Mouse (Mus musculus) left cerebral cortex, postnatal 36 days (tissue): Measurements from ENCODE around the gene Neu2. TPM values are rescaled to one million over a fixed set of nuclear protein-coding genes. Genes with fewer than 3 reads are reported as not detected.

Experiments used
- DNase-seq, 2 experiments: peaks; one replicate each; pipeline ENCODE4 v3.0.0; 2021 to 2022; ENCODE audit warnings: low spot score in 2 of 2, mixed read lengths in 1 of 2
- intact Hi-C: fragments of 180-260 bp; cut with DNase I; formaldehyde crosslinking; loops from one replicate; pipeline ENCODE4 v1.15.1; 2025
- total RNA-seq, 2 experiments: library from RNA; stranded (reverse); gene quantifications; 2 replicates each; pipeline ENCODE4 v1.2.3; 2021

The Neu2 gene
- total RNA-seq, 2 experiments from 2014 or later: 5.7 to 8.7 TPM

DNA sequence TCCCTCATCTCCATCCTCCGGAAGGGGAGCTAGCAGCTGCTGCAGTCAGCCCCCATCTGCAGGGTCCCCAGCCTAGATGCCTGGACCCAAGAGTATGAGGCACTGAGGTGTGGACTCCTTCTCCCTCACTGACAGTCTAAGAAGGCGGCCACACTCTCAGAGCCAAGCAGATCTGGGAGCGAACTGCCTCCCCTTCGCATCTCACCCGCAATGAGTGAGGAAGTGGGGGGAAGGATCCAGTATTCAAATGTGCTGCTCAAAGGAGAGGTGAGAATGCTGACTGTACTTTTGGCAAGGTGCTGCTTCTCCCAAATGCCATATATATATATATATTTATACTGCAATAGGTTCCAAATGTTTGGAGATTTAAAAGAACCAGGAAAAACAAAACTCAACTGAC lies 93.7 kb downstream of the Neu2 start:
- DNase-seq: peak; percentile 52 to 72
- intact Hi-C loops: no loop called here

DNA sequence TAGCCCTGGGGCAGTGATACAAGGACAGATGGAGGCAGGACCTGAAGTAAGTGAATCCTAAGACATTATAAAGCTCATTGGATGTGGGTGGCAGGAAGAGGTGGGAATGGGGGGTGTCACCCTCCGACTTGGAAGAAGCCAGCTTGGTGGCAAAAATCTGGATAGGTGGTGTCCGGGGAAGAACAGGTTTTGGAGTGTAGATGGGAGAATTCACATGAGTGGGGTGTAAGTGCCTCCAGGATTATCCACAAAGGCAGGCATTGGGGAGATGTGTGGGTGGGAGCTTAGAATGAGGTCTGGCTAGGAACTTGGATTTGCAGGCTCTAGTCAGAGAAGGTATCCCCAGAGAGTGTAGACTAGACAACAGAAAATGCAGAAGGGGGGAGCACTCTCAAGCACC lies 95.6 kb downstream of the Neu2 start:
- intact Hi-C loops: no loop called here
- peak; percentile 39 to 50 for DNase-seq

DNA sequence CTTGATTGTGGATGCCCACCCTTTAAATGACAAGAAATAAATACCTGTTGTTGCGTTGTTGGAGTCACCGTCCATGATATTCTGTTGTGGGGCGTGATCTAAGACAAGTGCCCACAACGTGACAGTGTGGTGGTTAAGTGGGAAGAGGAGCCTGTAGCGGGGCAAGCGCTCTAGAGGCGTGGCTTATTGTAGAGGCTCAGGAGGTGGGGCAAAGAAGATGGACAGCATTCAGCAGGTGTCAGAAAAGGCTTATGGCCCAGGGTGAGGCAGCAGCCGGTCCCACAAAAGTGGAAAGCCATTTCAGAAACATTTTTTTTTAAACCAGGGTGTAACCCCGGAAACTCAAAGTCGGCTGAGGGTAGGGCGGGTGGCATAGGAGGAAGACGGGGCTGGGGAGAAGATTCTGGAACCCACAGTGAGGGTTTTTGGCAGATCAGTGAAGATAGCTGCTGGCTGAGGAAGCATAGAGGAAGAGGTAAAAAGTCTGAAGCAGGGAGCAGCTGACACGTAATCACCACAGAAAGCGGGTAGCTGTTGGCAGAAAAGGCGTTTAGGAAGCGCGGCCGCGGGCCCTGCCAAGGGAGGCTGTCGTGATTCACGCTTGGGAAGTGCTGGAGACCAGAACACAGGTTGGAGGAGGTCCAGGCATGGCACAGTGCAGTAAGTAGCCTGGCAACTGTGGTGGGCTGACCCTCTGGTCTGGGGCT lies 97.8 kb downstream of the Neu2 start:
- intact Hi-C loops: no loop called here
- peak; percentile 76 to 84 for DNase-seq

DNA sequence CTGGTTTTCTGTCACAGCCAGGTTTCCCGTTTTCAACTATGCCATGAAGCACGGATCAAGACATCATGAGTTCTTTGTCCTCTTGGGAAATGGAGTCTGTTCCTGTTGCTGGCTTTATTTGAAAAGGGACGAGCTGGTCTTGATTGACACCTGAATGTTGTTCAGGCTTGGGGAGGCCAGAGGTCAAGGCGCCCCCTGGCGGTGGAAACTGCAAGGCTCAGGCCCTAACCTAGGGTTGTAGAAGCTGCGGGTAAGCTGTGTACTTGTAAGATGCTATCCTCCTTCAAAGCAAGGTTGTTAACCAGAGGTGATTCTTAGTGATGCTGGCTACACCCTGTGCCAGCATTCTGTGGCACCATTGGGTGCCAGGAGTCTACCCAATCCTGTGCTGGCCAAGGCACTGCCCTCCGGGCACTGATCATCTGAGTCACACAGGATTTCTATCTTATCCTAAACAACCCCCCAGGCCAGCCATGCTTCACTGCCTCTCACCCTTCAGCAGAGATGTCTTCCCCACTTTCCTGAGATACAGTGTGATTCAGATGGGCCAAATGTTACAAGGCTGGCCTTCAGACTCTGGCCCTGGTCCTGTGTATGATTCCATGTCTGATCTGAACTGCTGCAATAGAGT lies 98.8 kb downstream of the Neu2 start:
- DNase-seq: peak in 1 of 2 experiments; percentile 19
- intact Hi-C loops: no loop called here

DNA sequence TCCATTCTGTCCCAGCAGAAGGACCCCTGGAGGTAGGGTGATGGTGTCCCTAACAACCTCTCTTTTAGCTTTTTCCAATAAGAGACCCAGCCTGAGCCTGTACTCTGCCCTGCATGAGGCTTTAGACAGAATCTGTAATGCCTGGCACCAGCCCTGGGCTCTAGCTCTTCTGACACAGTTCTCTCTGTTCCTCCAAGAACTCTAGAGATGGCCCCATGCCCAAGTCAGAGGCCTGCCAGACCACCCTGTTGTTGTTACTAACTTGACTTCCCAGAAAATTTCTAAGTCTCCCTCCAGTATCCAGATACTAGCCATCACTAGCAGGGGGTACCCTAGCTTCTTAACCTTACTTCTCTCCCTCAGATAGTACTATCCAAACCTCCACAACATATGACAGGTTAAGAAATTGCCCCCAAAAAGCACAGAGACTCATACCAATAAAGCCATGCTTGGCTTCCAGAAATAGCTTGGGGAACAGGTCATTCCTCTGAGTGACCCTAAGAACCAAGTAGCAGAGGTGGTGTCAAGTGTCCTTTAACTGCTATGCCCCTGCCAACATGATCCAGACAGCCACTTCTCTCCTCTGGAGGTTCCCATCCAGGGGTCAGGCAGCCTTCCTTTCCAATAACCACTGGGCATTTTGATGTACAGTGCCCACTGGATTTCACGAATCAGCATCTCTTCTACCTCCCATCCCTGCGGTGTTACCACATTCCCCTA lies 105.0 kb downstream of the Neu2 start:
- DNase-seq: no peak
- intact Hi-C loops: no loop called here

DNA sequence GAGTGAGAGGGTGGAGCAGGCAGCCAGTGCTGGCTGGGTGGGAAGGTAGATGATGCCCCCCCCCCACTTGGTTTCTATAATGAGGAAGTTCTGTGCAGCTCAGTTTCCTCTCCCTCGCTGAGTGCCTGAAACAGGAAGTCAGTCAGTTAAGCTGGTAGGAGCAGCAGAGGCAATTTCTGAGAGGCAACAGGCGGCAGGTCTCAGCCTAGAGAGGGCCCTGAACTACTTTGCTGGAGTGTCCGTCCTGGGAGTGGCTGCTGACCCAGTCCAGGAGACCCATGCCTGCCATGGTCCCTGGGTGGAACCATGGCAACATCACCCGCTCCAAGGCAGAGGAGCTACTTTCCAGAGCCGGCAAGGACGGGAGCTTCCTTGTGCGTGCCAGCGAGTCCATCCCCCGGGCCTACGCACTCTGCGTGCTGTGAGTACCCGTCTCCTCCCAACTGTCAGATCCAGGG lies 110.6 kb downstream of the Neu2 start, which contains the start of gene Inpp5d:
TSS of gene Inpp5d (plus strand) at position 102 of the 458 bp plus-strand sequence.
- intact Hi-C loops: loop anchor here (5.0 kb wide), 1 partner anchor 37 kb away; no protein-coding TSS in a partner anchor
- no peak for DNase-seq

DNA sequence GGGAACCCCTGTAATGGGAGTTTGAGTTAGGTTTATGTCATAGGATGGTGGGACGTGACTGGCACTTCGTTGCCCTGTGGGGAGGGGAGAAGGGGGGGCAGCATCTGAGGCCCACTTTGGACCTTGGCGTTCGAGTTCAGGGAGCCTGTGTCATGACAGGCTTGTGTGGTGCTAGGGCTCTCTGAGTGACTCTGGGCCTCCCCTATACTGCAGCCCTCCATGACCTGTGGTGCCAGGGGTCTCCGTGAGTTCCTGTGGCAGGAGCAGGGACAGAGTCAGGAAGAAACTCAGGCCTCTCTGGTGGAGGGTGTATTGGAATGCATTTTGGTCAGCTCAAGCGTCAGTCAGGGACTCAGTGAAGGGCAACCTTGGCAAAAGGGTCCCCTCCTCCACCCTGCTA lies 111.0 kb downstream of the Neu2 start:
- no peak for DNase-seq
- intact Hi-C loops: loop anchor here (5.0 kb wide), 1 partner anchor 37 kb away; no protein-coding TSS in a partner anchor

DNA sequence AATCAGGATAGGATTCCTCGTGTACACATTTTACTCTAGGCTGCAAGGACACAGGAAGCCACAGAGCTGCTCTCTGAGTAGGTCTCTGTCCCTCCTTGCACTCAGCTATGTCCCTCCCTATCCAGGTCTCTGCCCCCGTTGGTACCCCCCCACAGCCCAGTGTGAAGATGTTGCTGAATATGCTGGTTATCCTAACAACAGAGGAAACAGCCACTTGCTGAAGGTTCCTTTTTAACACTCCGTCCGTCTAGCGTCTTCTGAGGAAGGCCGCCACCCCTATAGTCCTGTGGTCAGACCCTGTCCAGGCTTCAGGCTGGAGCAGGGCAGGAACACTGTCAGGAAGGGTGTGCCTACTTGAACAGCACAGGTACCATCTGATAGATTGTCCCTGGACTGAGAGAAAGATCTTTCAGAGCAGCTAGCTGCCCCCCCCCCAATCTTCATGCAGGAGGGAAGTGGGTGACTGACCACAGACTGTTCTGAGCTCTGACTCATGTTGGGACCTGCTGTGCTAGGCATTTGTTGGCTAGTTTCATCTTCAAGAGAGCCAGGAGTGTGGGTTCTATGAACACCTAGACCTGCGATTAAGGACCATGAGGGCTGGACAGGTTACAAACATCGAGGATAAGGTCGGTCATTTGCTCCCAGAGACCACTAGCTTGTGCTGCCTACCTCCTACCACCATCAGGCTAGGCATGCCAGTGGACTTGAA lies 111.6 kb downstream of the Neu2 start:
- no peak for DNase-seq
- intact Hi-C loops: loop anchor here (5.0 kb wide), 1 partner anchor 36 kb away; no protein-coding TSS in a partner anchor

DNA sequence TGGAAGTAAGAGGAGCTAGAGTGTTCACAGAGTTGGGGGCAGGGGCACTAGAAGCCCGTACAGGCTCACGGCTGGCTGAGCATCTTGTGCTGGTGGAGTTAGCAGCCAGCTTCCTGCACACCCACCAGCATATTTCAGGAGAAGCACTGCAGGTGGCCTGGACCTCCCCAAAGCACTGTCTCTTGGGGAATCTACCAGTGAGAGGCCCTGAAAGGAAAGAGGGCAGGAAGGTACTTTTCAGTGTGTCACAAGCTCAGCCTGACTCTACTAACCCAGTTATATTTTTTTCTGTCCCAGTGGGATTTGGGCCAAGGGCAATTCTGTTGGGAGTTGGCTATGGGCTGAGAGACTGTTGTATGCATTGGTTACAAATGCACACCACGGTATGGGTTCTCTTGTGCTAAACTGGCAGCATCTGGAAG lies 112.2 kb downstream of the Neu2 start:
- intact Hi-C loops: loop anchor here (5.0 kb wide), 1 partner anchor 35 kb away; no protein-coding TSS in a partner anchor
- peak in 1 of 2 experiments; percentile 63 for DNase-seq

DNA sequence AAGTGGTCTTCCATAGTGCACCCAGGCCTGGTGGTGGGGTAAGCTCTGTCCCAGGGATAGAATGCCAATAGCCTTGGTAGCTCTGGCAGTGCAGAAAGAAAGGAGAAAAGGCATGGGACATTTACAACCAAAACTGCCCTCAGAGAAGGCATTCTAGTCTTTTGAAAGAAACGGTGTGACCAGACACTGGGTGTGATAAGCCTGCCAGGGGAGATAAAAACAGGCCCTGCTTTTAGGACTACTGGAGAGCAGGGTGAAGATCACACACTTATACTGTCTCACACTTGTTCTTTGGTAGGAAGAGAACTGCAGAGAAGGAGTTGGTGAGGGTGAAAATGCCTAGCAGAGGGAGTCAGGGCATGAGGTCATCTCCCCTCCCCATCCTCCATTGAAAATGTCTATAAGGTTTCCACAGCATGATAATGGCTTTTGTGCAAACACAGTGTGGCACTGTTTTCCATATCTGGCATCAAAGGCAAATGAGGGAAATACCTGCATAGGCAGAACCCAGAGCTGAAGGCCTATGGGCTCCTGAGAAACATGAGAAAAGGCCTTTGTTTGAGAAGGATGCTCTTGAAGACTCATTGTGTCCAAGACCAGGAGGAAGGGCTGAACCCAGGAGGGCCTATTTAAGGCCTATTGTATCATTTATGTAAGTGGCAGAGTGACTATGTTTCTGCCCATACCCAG lies 114.4 kb downstream of the Neu2 start:
- intact Hi-C loops: loop anchor here (5.0 kb wide), 1 partner anchor 33 kb away; no protein-coding TSS in a partner anchor

DNA sequence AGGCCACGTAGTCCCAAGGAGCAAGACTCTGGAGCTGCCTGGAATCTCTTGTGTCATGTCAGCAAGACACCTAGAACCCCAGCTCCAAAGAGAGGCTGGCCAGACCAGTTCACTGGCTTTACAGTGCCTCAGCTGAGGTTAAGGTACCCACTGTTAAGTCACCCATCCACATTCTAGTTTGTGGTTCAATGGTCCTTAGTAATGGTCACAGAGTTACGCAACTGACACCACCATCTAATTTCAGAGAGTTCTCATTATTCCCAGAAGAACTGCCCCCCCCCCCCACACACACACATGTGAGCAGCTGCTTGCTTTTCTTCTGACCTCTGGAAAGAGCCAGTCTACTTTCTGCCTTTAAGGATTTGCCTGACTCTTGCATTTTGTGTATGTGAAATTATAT lies 115.1 kb downstream of the Neu2 start:
- DNase-seq: no peak
- intact Hi-C loops: loop anchor here (5.0 kb wide), 1 partner anchor 32 kb away; no protein-coding TSS in a partner anchor

More for the DNA sequence above, 114.4 kb downstream of the Neu2 start:
- DNase-seq: no peak

DNA sequence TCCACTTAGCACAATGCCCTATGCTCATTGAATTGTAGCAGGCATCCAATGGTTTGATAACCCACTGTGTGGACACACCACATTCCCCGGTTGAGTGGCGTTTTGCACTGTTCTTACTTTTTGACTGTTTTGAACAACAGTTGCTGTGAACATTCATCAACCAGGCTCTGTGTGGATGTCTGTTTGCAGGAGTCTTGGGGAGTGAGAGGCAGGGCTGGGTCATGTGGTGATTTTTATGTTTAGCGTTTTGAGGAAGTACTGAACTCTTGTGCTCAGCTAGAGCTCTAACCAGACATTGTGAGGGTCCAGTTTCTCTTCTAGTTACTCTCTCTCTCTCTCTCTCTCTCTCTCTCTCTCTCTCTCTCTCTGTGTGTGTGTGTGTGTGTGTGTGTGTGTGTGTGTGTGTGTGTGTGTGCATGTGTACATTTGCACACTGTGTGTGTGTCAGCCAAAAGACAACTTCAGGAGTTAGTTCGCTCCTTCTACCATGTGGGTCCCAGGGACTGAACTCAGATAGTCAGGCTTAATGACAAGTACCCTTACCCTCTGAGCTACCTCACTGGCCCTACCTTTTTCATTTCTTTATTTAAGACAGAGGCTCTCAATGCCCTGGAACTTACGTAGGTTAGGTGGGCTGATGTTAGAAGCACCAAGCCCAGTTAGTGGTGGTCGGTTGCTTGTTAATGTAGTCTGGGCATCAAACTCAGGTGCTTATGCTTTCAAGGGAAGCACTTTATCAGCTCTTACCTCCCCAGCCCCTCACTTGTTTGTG lies 115.8 kb downstream of the Neu2 start:
- DNase-seq: no peak
- intact Hi-C loops: no loop called here

DNA sequence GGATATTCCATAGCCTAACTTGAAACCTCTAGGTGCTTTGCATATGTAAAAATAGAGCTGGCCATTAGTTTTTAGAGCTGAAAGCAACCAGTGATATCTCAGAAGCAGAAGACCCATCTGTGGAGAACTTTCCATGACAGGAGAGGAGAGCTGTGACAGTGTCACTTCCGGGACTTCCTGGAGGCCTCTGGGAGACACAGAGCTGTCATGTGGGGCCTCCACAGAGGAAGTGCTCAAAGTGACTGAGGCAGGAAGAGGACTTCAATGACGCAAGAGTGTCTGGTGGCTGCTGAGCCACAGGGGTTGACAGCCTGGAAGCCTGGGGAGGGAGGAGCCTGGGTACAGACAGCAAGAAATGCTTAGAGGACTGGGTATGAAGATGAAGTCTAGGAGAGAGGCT lies 116.7 kb downstream of the Neu2 start:
- no peak for DNase-seq
- intact Hi-C loops: no loop called here

DNA sequence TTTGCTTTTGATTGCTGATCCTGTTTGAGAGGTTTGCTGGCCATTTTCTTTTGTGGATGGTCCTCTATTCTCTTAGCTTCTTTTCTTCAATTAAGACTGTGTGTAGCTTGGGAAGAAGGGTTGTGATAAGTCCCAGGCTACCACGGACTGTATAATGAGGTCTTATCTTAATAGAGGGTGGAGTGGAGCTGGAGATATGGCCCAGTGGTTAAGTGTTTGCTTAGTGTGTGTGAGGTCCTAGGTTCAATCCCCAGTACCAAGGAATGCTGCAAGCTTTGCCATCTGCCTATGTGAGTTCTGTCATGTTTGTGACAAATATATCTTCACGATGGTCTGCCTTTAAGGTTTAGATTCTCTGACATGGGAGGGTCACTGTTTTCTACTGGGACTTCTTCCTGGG lies 118.4 kb downstream of the Neu2 start:
- intact Hi-C loops: no loop called here
- DNase-seq: no peak

DNA sequence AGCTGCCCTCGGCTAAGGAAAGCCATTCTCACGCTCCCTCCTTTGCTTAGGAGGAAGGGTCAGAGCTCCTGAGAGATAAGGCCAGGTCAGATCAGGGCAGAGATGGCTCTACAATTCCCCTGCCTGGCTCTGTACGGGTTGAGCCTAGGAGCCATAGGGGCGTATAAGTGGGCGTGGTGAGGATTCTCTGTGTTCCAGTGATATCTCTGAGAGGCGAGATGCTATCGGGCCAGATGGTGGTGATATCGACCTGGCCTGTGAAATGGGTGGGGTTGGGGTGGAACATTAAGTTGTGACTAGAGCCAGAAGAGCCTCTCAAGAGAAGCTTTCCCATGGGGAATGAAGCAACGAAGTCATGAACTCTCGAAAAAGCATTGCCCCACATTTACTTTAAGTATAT lies 121.9 kb downstream of the Neu2 start:
- intact Hi-C loops: no loop called here
- no peak for DNase-seq

DNA sequence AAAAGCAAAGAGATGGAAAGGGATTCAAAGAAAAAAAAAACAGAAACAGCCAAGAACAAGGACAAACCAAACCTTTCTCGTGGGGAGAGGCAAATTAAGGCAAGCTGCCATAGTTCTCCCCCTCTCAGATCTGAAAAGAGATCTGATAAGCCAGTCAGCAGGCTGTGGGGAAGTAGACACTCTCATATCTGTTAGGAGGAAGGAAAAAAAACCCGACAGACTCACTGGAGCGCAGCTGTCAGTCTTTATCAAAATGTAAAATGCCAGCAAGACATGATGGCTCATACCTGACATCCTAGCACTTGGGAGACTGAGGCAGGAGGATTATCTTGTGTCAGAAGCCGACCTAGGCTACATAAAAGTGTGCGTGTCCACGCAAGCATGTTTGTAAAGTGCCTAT lies 122.5 kb downstream of the Neu2 start:
- intact Hi-C loops: no loop called here
- DNase-seq: no peak

DNA sequence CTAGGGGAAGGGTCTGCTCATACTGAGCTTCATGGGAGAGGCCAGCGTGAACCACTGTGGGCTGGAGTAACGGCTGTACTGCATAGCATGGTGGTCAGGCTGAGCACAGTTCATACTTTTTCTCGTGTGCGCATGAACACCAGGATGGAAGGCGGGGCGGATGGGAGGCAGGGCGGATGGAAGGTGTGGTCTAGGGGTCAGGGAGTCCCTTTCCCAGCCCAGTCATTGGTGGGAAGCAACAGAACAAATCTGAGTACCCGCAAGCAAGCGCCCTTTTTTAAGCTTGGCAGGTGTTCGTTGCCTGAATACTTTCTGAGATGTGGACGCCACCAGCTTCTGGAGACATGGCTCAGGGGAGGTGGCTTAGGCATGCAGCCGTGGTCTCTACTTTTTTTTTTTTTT lies 127.0 kb downstream of the Neu2 start:
- DNase-seq: no peak
- intact Hi-C loops: no loop called here

DNA sequence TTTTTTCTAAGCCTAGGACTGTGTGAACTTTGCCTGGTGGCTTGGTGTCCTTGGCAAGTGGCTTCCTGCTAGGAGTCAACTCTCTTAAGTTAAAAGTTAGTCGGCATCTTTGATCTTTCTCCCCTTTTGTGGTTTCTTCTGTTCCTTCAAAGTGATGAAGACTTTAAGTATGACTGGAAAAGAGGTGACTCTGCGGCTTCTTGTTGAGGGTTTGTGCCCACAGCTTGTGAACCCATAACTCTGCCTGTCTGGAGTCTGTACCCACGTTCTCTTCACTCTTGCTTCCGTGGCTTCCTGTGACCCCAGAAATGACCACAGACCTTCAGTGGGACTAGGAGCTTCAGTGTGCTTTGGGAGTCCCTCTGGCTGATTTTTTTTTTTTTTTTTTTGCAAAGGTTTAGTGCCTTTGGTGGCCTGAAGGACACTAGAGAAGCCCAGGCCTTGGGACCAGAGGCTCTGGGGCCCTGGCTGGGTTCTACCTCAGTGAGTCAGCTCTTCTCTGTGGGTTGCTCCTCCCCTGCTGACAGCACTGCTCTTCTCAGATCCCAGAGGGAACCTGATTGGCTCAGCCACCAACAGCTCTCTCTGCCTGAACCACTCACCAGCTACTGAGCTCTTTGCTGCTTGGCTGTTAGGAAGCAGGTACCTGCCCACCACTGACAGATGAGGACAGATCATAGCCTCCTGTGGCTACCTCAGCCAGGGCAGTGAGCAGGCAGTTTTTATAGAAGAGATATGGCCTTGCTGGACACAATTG lies 127.6 kb downstream of the Neu2 start:
- no peak for DNase-seq
- intact Hi-C loops: no loop called here
